Mouse (Mus musculus) limb, embryonic 10.5 days (tissue): ENCODE measurements around the gene Enc1. TPM values are rescaled to one million over a fixed set of nuclear protein-coding genes. Genes with fewer than 3 reads are reported as not detected.
"Not testable (repeated sequence)": the region's sequence is repeated elsewhere in the genome, so short reads cannot be mapped to it uniquely, and the experiment has no call there.

Experiments used
- DNase-seq: peaks from one replicate; pipeline ENCODE4 v3.0.0-alpha.2; 2017; ENCODE audit warnings: low spot score
- H3K27ac ChIP-seq: fragments of 300-500 bp; sonication (generic); 2 replicates; pipeline ENCODE4 v1.5.1; 2016; ENCODE audit warnings: mild to moderate bottlenecking
- H3K27me3 ChIP-seq: fragments of 300-500 bp; sonication (generic); 2 replicates; pipeline ENCODE4 v1.6.1; 2016; ENCODE audit warnings: low read depth, mild to moderate bottlenecking; ENCODE audit not compliant: poor library complexity, severe bottlenecking
- H3K36me3 ChIP-seq: fragments of 300-500 bp; sonication (generic); 2 replicates; pipeline ENCODE4 v1.6.1; 2016; ENCODE audit warnings: mild to moderate bottlenecking, moderate library complexity
- H3K4me1 ChIP-seq: fragments of 300-500 bp; sonication (generic); 2 replicates; pipeline ENCODE4 v1.6.1; 2016
- H3K4me3 ChIP-seq: fragments of 300-500 bp; sonication (generic); 2 replicates; pipeline ENCODE4 v1.5.1; 2016; ENCODE audit warnings: mild to moderate bottlenecking, moderate library complexity
- H3K9me3 ChIP-seq: fragments of 300-500 bp; sonication (generic); replicated peaks from 2 replicates; pipeline ENCODE4 v1.6.1; 2016; ENCODE audit warnings: mild to moderate bottlenecking
- WGBS: fragments of 180-500 bp; shearing (Covaris S2); methylation state at CpG from one replicate; pipeline ENCODE4 v1.1.7; 2016; 5-methylcytosine and 5-hydroxymethylcytosine counted together
- polyA plus RNA-seq: library from polyadenylated mRNA; unstranded; fragments of >200 nt; fragmentation: Nextera tagmentation; extraction: Ambion mirVana; gene quantifications from 2 replicates; pipeline ENCODE4 v1.2.1, GENCODE M21; 2016

The Enc1 gene
- polyA plus RNA-seq, 1 experiment from 2014 or later, result 4.3 TPM

GRCm38 (mm10) chr13:97260456-97261180 is 19.7 kb downstream of the Enc1 start:
- H3K9me3 ChIP-seq, result no peaks in the 10 kb centered on the region
- WGBS, result 24% methylated on average over 8 of the region's 8 CpGs
- no peak overlapping the region for H3K27ac ChIP-seq
- H3K27me3 ChIP-seq, result peaks cover 16% of the 10 kb centered on the region; the same call in 1 of the 2 replicates
- no peak for DNase-seq
- H3K4me3 ChIP-seq, result no peak overlapping the region
- H3K36me3 ChIP-seq, result no peaks in the 10 kb centered on the region
- peaks cover 41% of the 10 kb centered on the region for H3K4me1 ChIP-seq

GRCm38 (mm10) chr13:97261549-97261948 is 20.6 kb downstream of the Enc1 start:
- Histone ChIP-seq H3K4me3 (no peak overlapping the region), H3K27me3 (peaks cover 16% of the 10 kb centered on the region; the same call in 1 of the 2 replicates), H3K4me1 (peaks cover 35% of the 10 kb centered on the region), H3K27ac (no peak overlapping the region), H3K9me3 (no peaks in the 10 kb centered on the region), H3K36me3 (no peaks in the 10 kb centered on the region)
- DNase-seq, result no peak
- WGBS, result 46% methylated on average over 8 of the region's 8 CpGs

GRCm38 (mm10) chr13:97262676-97263075 is 21.8 kb downstream of the Enc1 start:
- H3K4me1 ChIP-seq, result peaks cover 27% of the 10 kb centered on the region
- H3K9me3 ChIP-seq, result no peaks in the 10 kb centered on the region
- peaks cover 16% of the 10 kb centered on the region; the same call in 1 of the 2 replicates for H3K27me3 ChIP-seq
- H3K4me3 ChIP-seq, result no peak overlapping the region
- no peak for DNase-seq
- H3K36me3 ChIP-seq, result no peaks in the 10 kb centered on the region
- 84% methylated on average over 10 of the region's 10 CpGs for WGBS
- no peak overlapping the region for H3K27ac ChIP-seq

- not testable (repeated sequence) for H3K4me3 ChIP-seq, H3K36me3 ChIP-seq, H3K9me3 ChIP-seq, H3K27ac ChIP-seq, DNase-seq, H3K27me3 ChIP-seq
- H3K4me1 ChIP-seq, result peaks cover 13% of the 10 kb centered on the region
- WGBS, result 93% methylated on average over 6 of the region's 6 CpGs
Measured at GRCm38 (mm10) chr13:97265534-97265933, 24.6 kb downstream of the Enc1 start.

- Histone ChIP-seq H3K36me3 (no peaks in the 10 kb centered on the region), H3K4me3 (no peak overlapping the region), H3K4me1 (peaks cover 3% of the 10 kb centered on the region; the same call in 1 of the 2 replicates), H3K9me3 (no peaks in the 10 kb centered on the region), H3K27me3 (0 out of 2 replicates have a peak, but pooled peaks cover 3% of the 10 kb centered on the region), H3K27ac (no peak overlapping the region)
- no peak for DNase-seq
- WGBS, result 86% methylated on average over 2 of the region's 2 CpGs
Measured at GRCm38 (mm10) chr13:97270723-97271122, 29.8 kb downstream of the Enc1 start.

- no peak overlapping the region for H3K27ac ChIP-seq
- peaks cover 3% of the 10 kb centered on the region; the same call in 1 of the 2 replicates for H3K4me1 ChIP-seq
- WGBS, result 77% methylated on average over 6 of the region's 6 CpGs
- no peak for DNase-seq
- no peaks in the 10 kb centered on the region for H3K9me3 ChIP-seq
- H3K4me3 ChIP-seq, result no peak overlapping the region
- H3K27me3 ChIP-seq, result peaks cover 3% of the 10 kb centered on the region; the same call in 1 of the 2 replicates
- no peaks in the 10 kb centered on the region for H3K36me3 ChIP-seq
Measured at GRCm38 (mm10) chr13:97271641-97272040, 30.7 kb downstream of the Enc1 start.

- no peaks in the 10 kb centered on the region for H3K9me3 ChIP-seq
- H3K27me3 ChIP-seq, result peaks cover 3% of the 10 kb centered on the region; the same call in 1 of the 2 replicates
- peaks cover 3% of the 10 kb centered on the region; the same call in 1 of the 2 replicates for H3K4me1 ChIP-seq
- no peak for DNase-seq
- no peak overlapping the region for H3K27ac ChIP-seq
- 80% methylated on average over 3 of the region's 3 CpGs for WGBS
- H3K36me3 ChIP-seq, result no peaks in the 10 kb centered on the region
- no peak overlapping the region for H3K4me3 ChIP-seq
Measured at GRCm38 (mm10) chr13:97274757-97275156, 33.9 kb downstream of the Enc1 start.

GRCm38 (mm10) chr13:97275482-97275881 is 34.6 kb downstream of the Enc1 start:
- DNase-seq, result no peak
- 82% methylated on average over 10 of the region's 10 CpGs for WGBS

GRCm38 (mm10) chr13:97282051-97282910 is 41.4 kb downstream of the Enc1 start:
- Histone ChIP-seq H3K27ac (peak overlapping the region; percentile 51; the same call in 1 of the 2 replicates), H3K9me3 (no peaks in the 10 kb centered on the region), H3K4me1 (peaks cover 15% of the 10 kb centered on the region), H3K4me3 (peak overlapping the region; percentile 44), H3K27me3 (peaks cover 39% of the 10 kb centered on the region), H3K36me3 (no peaks in the 10 kb centered on the region)
- 10% methylated on average over 26 of the region's 26 CpGs for WGBS
- DNase-seq, result peak; percentile 58

More at GRCm38 (mm10) chr13:97275482-97275881, 34.6 kb downstream of the Enc1 start:
- Histone ChIP-seq H3K36me3 (no peaks in the 10 kb centered on the region), H3K27ac (no peak overlapping the region), H3K4me3 (no peak overlapping the region), H3K4me1 (peaks cover 3% of the 10 kb centered on the region; the same call in 1 of the 2 replicates), H3K9me3 (no peaks in the 10 kb centered on the region), H3K27me3 (peaks cover 3% of the 10 kb centered on the region; the same call in 1 of the 2 replicates)

GRCm38 (mm10) chr13:97282911-97283281 is 42.0 kb downstream of the Enc1 start:
- Histone ChIP-seq H3K27me3 (peaks cover 39% of the 10 kb centered on the region), H3K36me3 (no peaks in the 10 kb centered on the region), H3K4me1 (peaks cover 15% of the 10 kb centered on the region), H3K9me3 (no peaks in the 10 kb centered on the region), H3K4me3 (peak overlapping the region; percentile 44), H3K27ac (no peak overlapping the region)
- no peak for DNase-seq
- WGBS, result 8% methylated on average over 9 of the region's 9 CpGs

- H3K27ac ChIP-seq, result no peak overlapping the region
- 84% methylated on average over 3 of the region's 3 CpGs for WGBS
- H3K27me3 ChIP-seq, result peaks cover 27% of the 10 kb centered on the region
- DNase-seq, result no peak
- H3K4me1 ChIP-seq, result peaks cover 26% of the 10 kb centered on the region
- no peaks in the 10 kb centered on the region for H3K9me3 ChIP-seq
- H3K36me3 ChIP-seq, result no peaks in the 10 kb centered on the region
- no peak overlapping the region for H3K4me3 ChIP-seq
Measured at GRCm38 (mm10) chr13:97287046-97287445, 46.1 kb downstream of the Enc1 start.

GRCm38 (mm10) chr13:97290747-97291146 is 49.8 kb downstream of the Enc1 start:
- WGBS, result 19% methylated on average over 3 of the region's 3 CpGs
- H3K27ac ChIP-seq, result peak overlapping the region; percentile 64; the same call in 1 of the 2 replicates
- H3K4me1 ChIP-seq, result peaks cover 41% of the 10 kb centered on the region
- no peaks in the 10 kb centered on the region for H3K9me3 ChIP-seq
- H3K4me3 ChIP-seq, result no peak overlapping the region
- H3K27me3 ChIP-seq, result peaks cover 3% of the 10 kb centered on the region; the same call in 1 of the 2 replicates
- no peaks in the 10 kb centered on the region for H3K36me3 ChIP-seq
- no peak for DNase-seq

- peaks cover 3% of the 10 kb centered on the region; the same call in 1 of the 2 replicates for H3K27me3 ChIP-seq
- 80% methylated on average over 17 of the region's 17 CpGs for WGBS
- peak overlapping the region; percentile 64 for H3K27ac ChIP-seq
- H3K36me3 ChIP-seq, result no peaks in the 10 kb centered on the region
- H3K4me1 ChIP-seq, result peaks cover 42% of the 10 kb centered on the region
- no peak overlapping the region for H3K4me3 ChIP-seq
- no peak for DNase-seq
- H3K9me3 ChIP-seq, result no peaks in the 10 kb centered on the region
Measured at GRCm38 (mm10) chr13:97291354-97291753, 50.4 kb downstream of the Enc1 start.
